Mouse (Mus musculus) heart, postnatal 0 days (tissue): ENCODE data around the gene Prdx1.

Experiments
- CTCF ChIP-seq: IDR thresholded peaks from 2 replicates; pipeline ENCODE4 v1.5.1; 2016; ENCODE audit warnings: antibody characterized with exemption, control low read depth, low read depth
- EP300 ChIP-seq: IDR thresholded peaks from 2 replicates; pipeline ENCODE4 v1.6.1; 2016; ENCODE audit warnings: antibody characterized with exemption, low read depth

DNA sequence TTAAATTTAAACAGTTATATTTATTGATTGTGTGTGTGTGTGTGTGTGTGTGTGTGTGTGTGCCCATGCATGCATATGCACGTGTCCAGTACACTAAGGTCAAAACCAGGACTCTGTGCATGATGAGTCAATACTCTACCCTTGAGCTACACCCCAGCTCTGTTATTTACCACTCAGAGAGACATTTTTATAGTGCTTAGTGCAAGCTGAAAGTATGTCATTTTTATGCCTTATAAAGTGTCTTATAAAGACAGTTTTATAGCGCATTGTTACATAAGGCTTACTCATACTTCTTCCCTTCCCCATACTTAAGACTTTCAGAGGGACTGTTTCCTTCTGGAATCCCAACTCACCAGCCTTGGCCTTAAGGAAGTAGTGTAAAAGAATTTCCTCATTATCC is 64.4 kb downstream of the Prdx1 start:
- TF ChIP-seq EP300 (no peak), CTCF (no peak)
